Mouse (Mus musculus): ENCODE results near the gene Ptprr.

The Ptprr gene

GRCm38 (mm10) chr10:116017845-116018479 is at the start of gene Ptprr:
TSS of gene Ptprr (plus strand) at chr10:116018213.
- peak; percentile 13 to 21 for DNase-seq

GRCm38 (mm10) chr10:115976345-115976744 is 41.7 kb upstream of the Ptprr start:
- no peak for DNase-seq

DNA sequence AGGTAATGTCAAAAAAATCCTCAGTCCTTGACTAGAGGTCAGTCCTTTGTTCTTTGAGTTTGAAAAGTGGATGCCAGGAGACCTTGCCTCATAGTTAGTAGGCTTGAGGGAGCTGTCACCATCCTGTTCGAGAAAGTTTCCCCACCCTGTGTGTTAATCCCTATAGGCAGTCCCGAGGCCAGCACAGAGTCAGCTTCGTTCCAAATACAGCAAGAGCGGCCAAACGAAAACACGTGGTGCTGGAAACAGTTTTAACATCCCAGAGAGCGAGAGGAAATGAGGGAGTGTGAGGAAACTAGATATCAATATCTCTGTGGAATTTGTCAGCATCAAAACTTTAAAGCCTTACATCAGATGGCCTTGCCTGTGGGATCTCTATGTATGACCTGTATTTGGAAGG is 39.0 kb upstream of the Ptprr start:
- DNase-seq = no peak

- no peak for DNase-seq
Measured at GRCm38 (mm10) chr10:115980018-115980417, 38.0 kb upstream of the Ptprr start.

DNA sequence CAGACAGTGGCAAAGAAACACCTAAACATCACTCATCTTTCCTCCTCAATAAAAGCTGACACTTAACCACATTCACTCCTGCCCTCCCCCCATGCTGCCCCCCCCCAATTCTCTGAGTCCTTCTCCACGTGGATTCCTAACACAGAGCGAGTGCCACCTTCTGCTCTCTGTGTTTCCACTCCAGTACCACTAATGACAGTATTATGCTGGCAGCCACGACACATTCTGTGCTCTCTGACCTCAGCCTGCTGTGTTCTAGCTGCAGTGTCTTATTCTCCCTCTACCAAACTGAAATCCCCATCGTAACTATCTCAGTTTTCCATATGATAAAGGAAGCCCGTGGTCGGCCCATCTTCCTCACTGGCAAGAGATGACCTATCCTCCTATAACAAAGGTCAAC is 33.7 kb upstream of the Ptprr start:
- DNase-seq = no peak

- no peak for DNase-seq
Measured at GRCm38 (mm10) chr10:116001838-116002237, 16.2 kb upstream of the Ptprr start.

DNA sequence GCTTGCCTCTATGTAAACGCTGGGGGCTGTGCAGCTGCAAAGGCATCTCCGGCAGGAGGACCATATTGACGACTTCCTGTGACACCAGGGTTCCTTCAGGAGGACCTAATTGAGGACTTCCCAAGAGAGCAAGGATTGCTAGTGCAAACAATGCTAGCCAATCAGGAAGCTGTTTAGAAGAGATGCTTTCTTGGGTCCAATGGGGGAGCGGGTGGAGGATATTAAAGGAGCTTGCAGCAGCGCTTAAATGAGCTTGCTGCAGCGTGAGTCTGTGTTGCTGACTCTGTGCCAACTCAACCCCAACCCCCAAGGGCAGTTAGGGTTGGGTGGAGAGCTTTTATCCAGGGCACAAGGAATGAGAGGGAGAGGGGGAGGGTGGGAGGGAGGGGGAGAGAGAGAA is 11.3 kb upstream of the Ptprr start:
- DNase-seq = no peak

DNA sequence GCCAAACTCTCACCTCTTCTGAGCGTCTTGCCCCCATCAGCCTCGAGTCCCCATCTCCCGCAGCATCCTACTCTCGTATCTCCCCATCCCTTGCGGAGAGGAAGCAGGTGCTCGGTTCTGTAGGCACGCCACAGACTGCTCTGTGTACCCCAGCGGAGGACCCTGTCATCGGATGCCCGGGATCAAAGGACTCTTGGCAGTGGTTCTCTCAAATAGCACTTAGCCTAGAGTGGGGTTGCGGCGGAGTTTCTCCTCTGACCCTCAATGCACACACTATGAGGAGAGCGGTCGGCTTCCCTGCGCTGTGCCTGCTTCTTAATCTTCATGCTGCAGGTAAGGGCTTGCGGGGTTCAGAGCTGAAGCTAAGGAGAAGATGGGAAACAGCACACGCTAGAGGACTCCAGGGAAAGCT is 473 bp downstream of the Ptprr start:
- no peak for DNase-seq

DNA sequence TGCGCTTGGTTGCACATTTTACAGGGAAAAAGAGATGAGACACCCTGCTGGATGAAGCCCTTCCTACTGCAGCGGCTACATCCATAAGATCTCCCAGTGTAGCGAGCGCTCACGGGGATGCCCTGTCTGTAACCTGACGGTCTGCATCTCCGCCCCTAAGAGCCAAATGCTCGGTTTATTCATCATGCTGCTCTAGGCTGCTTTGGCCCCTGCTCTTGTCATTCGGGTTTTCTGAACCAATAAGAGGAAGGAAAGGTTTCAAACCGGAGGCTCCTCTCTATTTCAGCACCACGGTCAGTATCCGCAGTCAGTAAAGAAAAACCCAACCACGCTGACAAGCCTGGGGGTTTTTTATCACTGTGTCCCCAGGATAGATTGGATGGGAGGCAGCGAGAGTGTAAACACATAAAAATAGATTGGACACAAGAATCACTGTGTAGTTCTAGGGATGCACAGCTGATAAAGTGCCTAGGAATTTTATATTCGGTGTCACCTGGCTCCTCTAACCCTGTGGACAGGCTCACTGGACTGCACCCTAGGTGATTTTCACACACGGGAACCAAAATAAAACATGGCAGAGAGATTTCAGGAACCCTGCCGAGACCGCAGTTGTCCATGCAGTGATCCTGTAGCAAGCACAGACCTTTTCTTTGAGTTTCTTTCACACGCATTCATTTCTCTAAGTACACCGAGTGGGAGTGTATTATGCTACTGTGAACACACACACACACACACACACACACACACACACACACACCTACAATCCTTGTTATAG is 1.3 kb downstream of the Ptprr start:
- DNase-seq = no peak

- DNase-seq = no peak
Measured at GRCm38 (mm10) chr10:116021081-116021480, 3.1 kb downstream of the Ptprr start.

GRCm38 (mm10) chr10:116038150-116038549 is 20.1 kb downstream of the Ptprr start:
- no peak for DNase-seq

DNA sequence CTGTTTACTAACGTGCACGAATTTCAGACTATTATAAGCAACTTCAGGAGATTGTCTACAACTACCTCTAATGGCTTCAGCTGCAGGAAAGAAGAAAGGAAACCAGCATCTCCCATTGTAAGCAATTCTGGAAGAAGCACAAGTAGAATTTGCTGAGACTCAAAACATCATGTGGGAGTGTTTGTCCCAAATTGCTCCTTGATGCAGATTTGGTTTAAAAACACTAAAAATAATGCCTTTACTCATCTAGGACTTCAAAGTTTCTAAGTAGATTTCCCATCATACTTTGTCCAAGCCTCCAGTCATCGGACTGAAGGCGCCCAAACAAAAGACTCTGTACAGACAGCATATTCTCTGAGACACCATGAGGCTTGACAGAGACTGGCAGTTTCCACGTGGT is 57.9 kb downstream of the Ptprr start:
- DNase-seq = no peak

- DNase-seq = no peak
Measured at GRCm38 (mm10) chr10:116078636-116079035, 60.6 kb downstream of the Ptprr start.

- no peak for DNase-seq
Measured at GRCm38 (mm10) chr10:116079396-116079795, 61.4 kb downstream of the Ptprr start.

- DNase-seq = no peak
Measured at GRCm38 (mm10) chr10:116080841-116081240, 62.8 kb downstream of the Ptprr start.

- no peak for DNase-seq
Measured at GRCm38 (mm10) chr10:116083965-116084364, 66.0 kb downstream of the Ptprr start.

GRCm38 (mm10) chr10:116096466-116096865 is 78.5 kb downstream of the Ptprr start:
- no peak for DNase-seq

GRCm38 (mm10) chr10:116098470-116098869 is 80.5 kb downstream of the Ptprr start:
- no peak for DNase-seq

DNA sequence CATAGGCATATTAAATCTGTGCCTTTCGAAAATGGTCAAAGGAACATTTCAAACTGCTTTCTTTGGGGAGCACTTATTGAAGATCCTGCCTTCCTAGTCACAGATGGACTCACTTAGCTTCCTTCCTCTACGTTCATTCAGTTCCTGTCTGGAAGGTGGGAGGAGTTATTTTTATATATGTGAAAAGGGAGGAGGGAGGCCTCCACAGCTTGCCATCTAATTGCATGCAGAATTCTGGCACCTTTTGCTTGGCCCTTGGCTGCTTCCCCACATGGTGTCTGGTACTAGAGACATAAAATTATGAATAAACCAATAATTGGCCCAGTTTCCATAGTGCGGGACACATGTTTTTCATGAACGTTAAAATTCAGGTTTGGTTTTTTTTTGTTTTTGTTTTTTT is 90.2 kb downstream of the Ptprr start:
- DNase-seq = no peak

- DNase-seq = no peak
Measured at GRCm38 (mm10) chr10:116108730-116109129, 90.7 kb downstream of the Ptprr start.

DNA sequence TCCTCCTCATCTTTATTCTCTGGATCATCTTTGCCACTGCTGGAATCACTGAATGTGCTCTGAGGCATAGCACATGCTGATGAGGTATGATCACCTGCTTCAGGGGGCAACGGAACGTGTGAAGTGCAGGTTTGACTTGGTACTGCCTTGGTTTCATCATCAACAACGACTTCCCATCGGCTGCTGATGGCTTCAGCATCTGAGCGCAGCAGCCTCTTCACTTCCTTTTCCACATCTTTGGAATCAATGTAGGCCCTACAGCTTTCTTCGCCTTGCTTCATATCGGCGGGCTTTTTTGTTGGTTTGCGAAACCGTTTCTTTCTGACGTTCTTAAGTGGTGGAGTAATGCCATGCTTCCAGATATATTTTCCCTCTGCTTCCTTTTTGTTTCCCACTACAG is 94.9 kb downstream of the Ptprr start:
- DNase-seq = no peak

DNA sequence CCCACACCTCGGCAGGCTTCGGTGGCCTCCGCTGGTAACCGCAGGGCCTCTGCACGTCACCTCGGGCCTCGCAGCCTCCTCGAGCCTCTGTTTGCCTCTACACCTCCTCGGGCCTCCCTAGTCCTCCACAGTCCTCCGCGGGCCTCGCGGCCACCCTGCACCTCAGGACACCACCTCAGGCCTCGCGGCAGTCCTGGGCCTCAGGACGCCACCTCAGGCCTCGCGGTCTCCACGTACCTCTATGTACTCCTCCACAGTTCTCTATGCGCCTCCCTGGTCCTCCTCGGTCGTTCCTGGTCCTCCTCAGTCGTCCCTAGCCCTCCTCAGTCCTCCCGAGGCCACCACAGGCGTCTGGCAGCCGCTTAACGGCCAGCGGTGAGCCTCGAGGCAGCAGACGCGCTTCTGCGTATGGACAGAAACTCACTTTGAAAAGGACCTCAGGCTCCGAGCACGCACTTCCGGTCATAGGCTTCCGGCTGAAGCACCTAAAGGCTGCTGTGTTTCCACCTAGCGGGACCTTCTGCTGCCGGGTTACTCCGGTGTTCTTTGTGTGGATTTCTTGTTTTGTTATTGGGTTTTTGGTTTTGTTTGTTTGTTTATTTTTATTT is 96.0 kb downstream of the Ptprr start, which contains the start of gene 4933416C03Rik:
TSS of gene 4933416C03Rik (minus strand) at position 51 of the 608 bp plus-strand sequence.
- no peak for DNase-seq

DNA sequence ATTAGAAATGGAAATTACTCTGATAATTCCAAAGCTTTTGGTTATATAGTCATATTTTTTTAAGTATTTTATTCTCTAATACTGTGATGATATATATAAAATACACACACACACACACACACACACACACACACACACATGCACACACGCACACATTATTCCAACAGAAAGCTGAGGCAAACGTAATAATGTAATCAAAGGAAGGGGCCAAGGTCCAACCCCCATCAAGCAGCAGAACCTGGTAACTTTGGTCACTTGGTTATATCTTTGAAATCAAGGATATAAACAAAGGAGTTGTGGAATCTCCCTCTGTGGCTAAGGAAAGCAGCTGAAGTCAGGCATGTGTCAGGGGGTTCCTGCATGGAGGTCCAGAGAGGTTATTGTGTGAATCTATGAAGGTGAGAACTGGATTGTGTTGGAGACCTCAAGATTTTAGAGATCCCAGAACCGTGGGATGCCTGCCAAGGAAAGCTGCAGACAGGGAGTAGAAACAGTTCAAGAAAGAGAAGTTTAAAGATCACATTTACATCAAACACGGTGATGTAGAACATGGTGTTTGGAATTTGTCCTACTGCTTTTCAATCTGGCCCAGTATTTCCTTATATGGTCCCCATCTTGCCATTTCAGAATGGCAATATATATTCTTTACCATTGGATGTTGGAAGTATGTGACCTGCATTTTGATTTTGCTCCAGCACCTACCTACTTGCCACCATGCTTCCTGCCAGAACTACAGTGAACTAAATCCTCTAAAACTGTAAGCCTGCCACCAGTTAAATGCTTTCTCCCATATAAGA is 98.1 kb downstream of the Ptprr start:
- no peak for DNase-seq

All from lung, adult 18-20 months (tissue).